Mouse (Mus musculus): ENCODE data around the gene Agap1. TPM values are rescaled to one million over a fixed set of nuclear protein-coding genes. Genes with fewer than 3 reads are reported as not detected.

Agap1 gene
- polyA plus RNA-seq, 1 experiment: 43.1 TPM

DNA sequence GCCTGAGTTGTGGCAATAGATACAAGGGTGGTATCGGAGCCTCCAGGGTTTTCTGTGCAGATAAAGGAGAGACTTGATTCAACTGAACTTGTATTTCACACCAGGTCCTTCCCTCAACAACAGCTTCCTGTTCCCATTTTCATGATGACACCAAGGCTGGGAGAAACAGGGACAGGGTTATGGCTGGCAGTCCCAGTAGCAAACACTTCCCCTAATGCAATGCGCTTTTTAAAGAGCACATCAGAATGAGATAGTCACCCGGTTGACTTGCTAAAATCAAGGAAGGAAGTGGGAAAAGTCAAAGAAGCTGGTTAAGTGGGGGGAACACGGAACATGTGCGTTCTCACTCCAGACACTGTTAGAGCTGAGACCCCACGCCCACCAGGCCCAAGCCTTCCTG, 436.8 kb downstream of the Agap1 start:
- TF ChIP-seq POLR2A (IDR thresholded peaks at IDR 0.05; ENCODE audit: extremely low read depth, insufficient read depth, low read length) (no peak), CTCF (IDR thresholded peaks at IDR 0.05; ENCODE audit: extremely low read depth, insufficient read depth, low read length) (no peak)
- Histone ChIP-seq H3K4me3 (ENCODE audit: insufficient read depth, low read length) (no peak overlapping the region), H3K27ac (ENCODE audit: insufficient read depth, low read length) (no peak overlapping the region), H3K4me1 (ENCODE audit: control insufficient read depth, insufficient read depth, low read length) (no peaks in the 10 kb centered on the region)

DNA sequence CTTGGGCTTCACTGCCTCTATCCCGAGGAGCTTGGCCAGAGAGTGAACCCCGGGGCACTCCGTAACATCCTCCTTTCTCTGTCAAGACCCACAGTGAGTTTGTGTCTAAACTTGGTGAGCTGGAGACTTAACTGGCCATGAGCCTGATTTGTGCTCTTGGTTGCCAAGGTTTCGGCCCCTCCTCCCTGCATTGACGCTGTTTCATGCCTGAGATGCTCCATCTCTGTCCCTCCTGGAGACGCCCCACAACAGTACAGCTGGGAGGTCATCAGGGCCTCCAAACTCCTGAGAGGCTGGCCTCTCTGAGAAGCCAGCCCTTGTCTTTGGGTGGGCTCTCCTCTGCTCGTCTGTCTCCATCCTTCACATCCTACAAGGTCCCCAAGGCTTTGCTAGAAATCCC, 437.7 kb downstream of the Agap1 start:
- no peak overlapping the region for H3K27ac ChIP-seq (ENCODE audit: insufficient read depth, low read length)
- no peak for TF ChIP-seq POLR2A (IDR thresholded peaks at IDR 0.05; ENCODE audit: extremely low read depth, insufficient read depth, low read length)
- TF ChIP-seq CTCF (IDR thresholded peaks at IDR 0.05; ENCODE audit: extremely low read depth, insufficient read depth, low read length): no peak
- no peaks in the 10 kb centered on the region for H3K4me1 ChIP-seq (ENCODE audit: control insufficient read depth, insufficient read depth, low read length)
- H3K4me3 ChIP-seq (ENCODE audit: insufficient read depth, low read length): no peak overlapping the region

DNA sequence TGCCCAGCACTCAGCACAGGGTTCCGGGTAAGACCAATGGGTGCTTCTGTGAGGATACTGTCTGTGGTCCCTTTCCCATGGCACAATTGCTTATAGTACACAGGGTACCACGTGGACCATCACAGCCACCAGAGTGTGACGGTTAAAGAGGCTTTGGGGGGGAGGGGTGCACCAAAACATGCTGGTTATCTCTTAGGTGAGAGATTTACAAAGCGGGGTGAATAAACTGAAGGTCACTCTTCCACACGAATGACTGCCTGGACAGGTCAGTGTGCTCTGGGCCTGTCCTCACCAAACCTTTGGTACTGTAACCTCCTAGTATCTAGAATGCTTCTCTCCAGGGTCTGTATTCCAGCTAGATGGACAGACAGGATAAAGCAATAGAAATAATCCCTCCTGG, 441.2 kb downstream of the Agap1 start:
- Histone ChIP-seq H3K4me3 (ENCODE audit: insufficient read depth, low read length) (no peak overlapping the region), H3K4me1 (ENCODE audit: control insufficient read depth, insufficient read depth, low read length) (no peaks in the 10 kb centered on the region), H3K27ac (ENCODE audit: insufficient read depth, low read length) (no peak overlapping the region)
- TF ChIP-seq POLR2A (IDR thresholded peaks at IDR 0.05; ENCODE audit: extremely low read depth, insufficient read depth, low read length) (no peak), CTCF (IDR thresholded peaks at IDR 0.05; ENCODE audit: extremely low read depth, insufficient read depth, low read length) (no peak)

DNA sequence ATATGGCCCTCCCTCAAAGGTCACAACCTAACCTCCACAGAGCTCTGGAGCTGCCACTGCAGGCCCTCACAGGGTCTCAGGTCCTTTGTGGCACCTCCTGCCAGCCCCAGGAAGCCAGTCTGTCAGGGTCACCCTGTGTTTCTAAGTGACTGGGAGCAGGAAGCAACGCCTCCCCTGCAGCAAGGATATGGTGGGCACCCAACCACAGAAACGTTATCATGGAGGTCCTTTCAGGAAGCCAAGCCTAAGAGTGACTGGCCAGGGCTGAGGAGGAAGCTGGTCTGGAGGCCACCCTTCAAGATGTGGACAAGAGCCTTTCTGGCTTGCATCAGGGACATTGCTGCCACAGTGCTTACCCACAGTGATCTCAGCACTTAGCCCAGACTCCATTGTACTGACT, 444.4 kb downstream of the Agap1 start:
- no peak overlapping the region for H3K27ac ChIP-seq (ENCODE audit: insufficient read depth, low read length)
- TF ChIP-seq CTCF (IDR thresholded peaks at IDR 0.05; ENCODE audit: extremely low read depth, insufficient read depth, low read length): no peak
- TF ChIP-seq POLR2A (IDR thresholded peaks at IDR 0.05; ENCODE audit: extremely low read depth, insufficient read depth, low read length): no peak
- no peak overlapping the region for H3K4me3 ChIP-seq (ENCODE audit: insufficient read depth, low read length)
- no peaks in the 10 kb centered on the region for H3K4me1 ChIP-seq (ENCODE audit: control insufficient read depth, insufficient read depth, low read length)

DNA sequence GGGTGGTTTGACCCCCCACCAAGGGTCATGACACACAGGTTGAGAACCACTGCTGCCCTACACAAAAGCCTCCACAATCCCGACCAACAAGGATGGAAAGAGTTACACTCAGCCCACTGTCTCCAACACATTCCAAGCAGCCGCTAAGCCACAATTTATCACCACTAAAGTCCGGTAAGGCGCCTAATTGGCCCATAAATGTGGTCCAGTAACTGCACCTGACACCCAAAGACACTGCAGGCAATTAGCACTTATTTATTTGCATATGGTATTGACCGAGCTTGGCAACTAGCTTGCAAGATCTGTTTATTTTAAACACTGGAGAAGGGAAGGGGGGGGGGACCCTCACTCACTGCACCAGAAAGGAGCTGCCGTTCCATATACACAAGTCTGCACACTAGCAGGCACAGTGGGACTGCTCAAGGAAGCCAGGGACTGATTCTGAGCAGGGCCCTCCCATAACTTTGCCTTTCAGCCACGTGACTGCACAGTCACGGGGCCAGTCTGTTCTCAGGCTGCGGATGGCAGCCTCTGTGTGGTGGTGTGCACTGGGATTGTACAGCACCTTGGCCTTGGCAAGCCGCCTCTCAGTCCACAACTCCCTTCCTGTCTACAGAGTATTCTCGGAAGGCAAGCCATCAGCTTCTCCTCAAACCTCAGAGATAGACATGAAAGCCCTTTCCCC, 445.3 kb downstream of the Agap1 start:
- no peaks in the 10 kb centered on the region for H3K4me1 ChIP-seq (ENCODE audit: control insufficient read depth, insufficient read depth, low read length)
- TF ChIP-seq CTCF (IDR thresholded peaks at IDR 0.05; ENCODE audit: extremely low read depth, insufficient read depth, low read length) (no peak), POLR2A (IDR thresholded peaks at IDR 0.05; ENCODE audit: extremely low read depth, insufficient read depth, low read length) (no peak)
- H3K27ac ChIP-seq (ENCODE audit: insufficient read depth, low read length): no peak overlapping the region
- no peak overlapping the region for H3K4me3 ChIP-seq (ENCODE audit: insufficient read depth, low read length)

DNA sequence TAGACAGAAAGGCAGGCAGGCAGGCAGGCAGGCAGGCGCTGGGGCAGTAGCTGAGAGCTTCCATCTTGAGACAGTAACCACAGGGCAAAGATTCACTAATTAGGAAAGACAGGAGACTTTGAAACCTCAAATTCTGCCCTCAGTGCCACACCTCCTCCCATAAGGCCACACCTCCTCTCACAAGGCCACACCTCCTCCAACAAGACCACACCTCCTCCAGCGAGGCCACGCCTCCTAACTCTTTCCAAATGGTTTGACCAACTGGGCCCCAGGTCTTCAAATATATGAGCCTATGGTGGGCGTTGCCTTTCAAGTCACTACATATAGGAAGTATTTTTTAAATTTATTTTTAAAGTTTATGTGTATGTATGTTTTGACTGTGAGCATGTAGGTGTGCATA, 446.8 kb downstream of the Agap1 start:
- Histone ChIP-seq H3K4me3 (ENCODE audit: insufficient read depth, low read length) (no peak overlapping the region), H3K27ac (ENCODE audit: insufficient read depth, low read length) (no peak overlapping the region), H3K4me1 (ENCODE audit: control insufficient read depth, insufficient read depth, low read length) (no peaks in the 10 kb centered on the region)
- TF ChIP-seq POLR2A (IDR thresholded peaks at IDR 0.05; ENCODE audit: extremely low read depth, insufficient read depth, low read length) (no peak), CTCF (IDR thresholded peaks at IDR 0.05; ENCODE audit: extremely low read depth, insufficient read depth, low read length) (no peak)

DNA sequence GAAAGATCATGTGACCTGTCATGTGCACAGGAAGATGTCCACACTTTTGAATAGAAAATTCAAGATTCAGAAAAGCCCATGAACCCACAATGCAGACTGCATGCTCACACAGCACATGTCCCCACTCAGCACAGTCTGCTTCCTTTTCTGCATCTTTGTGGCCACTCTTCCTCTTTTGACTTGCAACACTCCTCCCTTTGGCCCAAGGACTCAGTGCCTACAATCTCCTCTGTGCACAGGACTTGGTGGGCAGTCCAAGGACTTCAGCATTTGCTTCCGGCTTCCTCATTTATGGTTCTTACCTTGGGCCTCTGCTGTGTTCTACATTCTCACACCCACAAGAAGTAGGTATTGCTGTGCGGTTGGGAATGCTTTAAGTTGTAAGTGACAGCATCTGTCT, 447.6 kb downstream of the Agap1 start:
- no peaks in the 10 kb centered on the region for H3K4me1 ChIP-seq (ENCODE audit: control insufficient read depth, insufficient read depth, low read length)
- H3K27ac ChIP-seq (ENCODE audit: insufficient read depth, low read length): no peak overlapping the region
- H3K4me3 ChIP-seq (ENCODE audit: insufficient read depth, low read length): no peak overlapping the region
- no peak for TF ChIP-seq CTCF (IDR thresholded peaks at IDR 0.05; ENCODE audit: extremely low read depth, insufficient read depth, low read length)
- TF ChIP-seq POLR2A (IDR thresholded peaks at IDR 0.05; ENCODE audit: extremely low read depth, insufficient read depth, low read length): no peak

DNA sequence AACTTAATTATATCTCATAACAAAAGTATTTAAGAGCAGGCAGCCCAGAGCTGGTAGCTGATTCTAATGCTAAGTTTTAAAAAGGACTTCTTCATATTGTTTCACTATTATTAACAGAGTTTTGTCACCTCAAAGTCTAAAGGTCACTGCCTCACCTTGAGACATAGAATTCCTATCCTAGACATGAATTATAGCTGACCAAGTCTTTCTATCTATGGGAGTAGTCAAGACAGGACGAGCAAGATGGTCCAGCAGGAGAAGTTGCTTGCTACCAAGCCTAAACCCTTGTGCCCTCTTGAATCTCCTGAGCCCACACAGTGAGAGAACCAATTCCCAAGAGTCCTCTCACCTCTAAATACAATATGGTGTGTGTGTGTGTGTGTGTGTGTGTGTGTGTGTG, 448.0 kb downstream of the Agap1 start:
- Histone ChIP-seq H3K4me1 (ENCODE audit: control insufficient read depth, insufficient read depth, low read length) (no peaks in the 10 kb centered on the region), H3K4me3 (ENCODE audit: insufficient read depth, low read length) (no peak overlapping the region), H3K27ac (ENCODE audit: insufficient read depth, low read length) (no peak overlapping the region)
- no peak for TF ChIP-seq CTCF (IDR thresholded peaks at IDR 0.05; ENCODE audit: extremely low read depth, insufficient read depth, low read length)
- TF ChIP-seq POLR2A (IDR thresholded peaks at IDR 0.05; ENCODE audit: extremely low read depth, insufficient read depth, low read length): no peak

DNA sequence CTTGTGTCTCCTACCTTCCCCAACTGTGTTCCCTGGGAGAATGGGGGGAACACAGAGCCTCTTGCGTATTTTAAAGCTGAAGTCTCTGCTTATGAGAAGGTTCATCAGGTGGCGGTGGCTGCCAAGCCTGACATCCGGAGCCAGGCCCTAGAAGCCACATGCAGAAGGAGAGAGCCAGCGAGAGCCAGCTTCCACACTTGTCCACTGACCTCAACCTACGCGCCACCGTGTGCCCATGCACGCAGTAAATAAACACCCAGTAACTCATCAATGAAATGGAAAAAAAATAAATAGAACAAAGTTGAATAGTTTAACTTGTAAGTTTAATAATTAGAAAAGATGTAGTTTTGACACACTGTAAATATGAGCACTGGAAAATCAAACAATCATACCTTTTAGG, 455.2 kb downstream of the Agap1 start:
- H3K27ac ChIP-seq (ENCODE audit: insufficient read depth, low read length): no peak overlapping the region
- no peaks in the 10 kb centered on the region for H3K4me1 ChIP-seq (ENCODE audit: control insufficient read depth, insufficient read depth, low read length)
- H3K4me3 ChIP-seq (ENCODE audit: insufficient read depth, low read length): no peak overlapping the region
- TF ChIP-seq CTCF (IDR thresholded peaks at IDR 0.05; ENCODE audit: extremely low read depth, insufficient read depth, low read length): no peak
- TF ChIP-seq POLR2A (IDR thresholded peaks at IDR 0.05; ENCODE audit: extremely low read depth, insufficient read depth, low read length): no peak

DNA sequence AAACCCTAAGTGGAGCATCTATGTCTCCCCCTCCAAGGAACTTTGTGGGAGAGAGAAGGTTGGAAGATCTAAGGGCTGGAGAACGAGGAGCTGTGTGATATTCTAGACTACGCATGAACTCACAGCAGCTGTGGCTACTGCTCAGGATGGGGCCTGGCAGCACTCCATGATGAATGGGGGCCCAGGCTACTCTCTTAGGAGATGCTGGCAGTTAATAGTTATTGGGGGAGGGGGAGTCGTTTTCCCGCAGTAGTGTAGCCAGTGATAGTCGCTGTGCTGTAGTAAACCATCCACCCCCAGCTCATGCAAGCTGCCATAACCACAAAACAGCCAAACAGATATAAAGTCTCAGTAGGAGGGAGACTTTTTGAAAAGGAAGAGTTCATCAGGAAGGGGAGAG, 457.8 kb downstream of the Agap1 start:
- TF ChIP-seq POLR2A (IDR thresholded peaks at IDR 0.05; ENCODE audit: extremely low read depth, insufficient read depth, low read length) (no peak), CTCF (IDR thresholded peaks at IDR 0.05; ENCODE audit: extremely low read depth, insufficient read depth, low read length) (no peak)
- Histone ChIP-seq H3K4me3 (ENCODE audit: insufficient read depth, low read length) (no peak overlapping the region), H3K27ac (ENCODE audit: insufficient read depth, low read length) (no peak overlapping the region), H3K4me1 (ENCODE audit: control insufficient read depth, insufficient read depth, low read length) (no peaks in the 10 kb centered on the region)

Data from cortical plate, adult 2 months (tissue).